Mouse (Mus musculus) intestine, embryonic 14.5 days (tissue): ENCODE results near the gene Neurog2. TPM values are rescaled to one million over a fixed set of nuclear protein-coding genes. Genes with fewer than 3 reads are reported as not detected.
A peak's percentile ranks its signal among the peaks of the same experiment; 100 is the strongest.

Source experiments
- ATAC-seq: fragments of 200-750 bp; cut with Nextera tagmentation; replicated peaks from 2 replicates; pipeline ENCODE4 v1.8.0; 2017; ENCODE audit warnings: low read depth, moderate number of reproducible peaks, moderate TSS enrichment, moderate library complexity; ENCODE audit not compliant: low FRiP score, low TSS enrichment
- DNase-seq: peaks from one replicate; pipeline ENCODE4 v3.0.0-alpha.2; 2018; ENCODE audit warnings: low spot score
- H3K27ac ChIP-seq: fragments of 300-500 bp; sonication (generic); 2 replicates; pipeline ENCODE4 v1.5.1; 2014; ENCODE audit warnings: low read depth, mild to moderate bottlenecking, control low read depth
- H3K27me3 ChIP-seq: fragments of 300-500 bp; sonication (generic); replicated peaks from 2 replicates; pipeline ENCODE4 v1.6.1; 2014; ENCODE audit warnings: low read length, control low read depth; ENCODE audit not compliant: control insufficient read depth, insufficient read depth
- H3K36me3 ChIP-seq: fragments of 300-500 bp; sonication (generic); 2 replicates; pipeline ENCODE4 v1.6.1; 2014; ENCODE audit warnings: low read length, control low read depth; ENCODE audit not compliant: control insufficient read depth, insufficient read depth
- H3K4me1 ChIP-seq: fragments of 300-500 bp; sonication (generic); replicated peaks from 2 replicates; pipeline ENCODE4 v1.6.1; 2014; ENCODE audit warnings: low read length, control low read depth, mixed read lengths; ENCODE audit not compliant: control insufficient read depth, insufficient read depth
- H3K4me2 ChIP-seq: fragments of 300-500 bp; sonication (generic); 2 replicates; pipeline ENCODE4 v1.6.1; 2014; ENCODE audit warnings: low read length
- H3K4me3 ChIP-seq: fragments of 300-500 bp; sonication (generic); 2 replicates; pipeline ENCODE4 v1.5.1; 2014; ENCODE audit warnings: low read depth, low read length, control low read depth, mixed read lengths
- H3K9ac ChIP-seq: fragments of 300-500 bp; sonication (generic); 2 replicates; pipeline ENCODE4 v1.6.1; 2014; ENCODE audit warnings: mild to moderate bottlenecking, low read length
- H3K9me3 ChIP-seq: fragments of 300-500 bp; sonication (generic); 2 replicates; pipeline ENCODE4 v1.6.1; 2016; ENCODE audit warnings: low read length, control low read depth; ENCODE audit not compliant: control insufficient read depth
- WGBS: fragments of 180-500 bp; shearing (Covaris S2); extraction: QIAGEN DNeasy Blood & Tissue Kit; methylation state at CpG from one replicate; pipeline ENCODE4 v1.1.7; 2014; 5-methylcytosine and 5-hydroxymethylcytosine counted together
- polyA plus RNA-seq: library from polyadenylated mRNA; unstranded; fragments of >200 nt; fragmentation: Nextera tagmentation; extraction: Ambion mirVana; gene quantifications from 2 replicates; pipeline ENCODE4 v1.2.1, GENCODE M21; 2014

Gene Neurog2
- polyA plus RNA-seq: not detected in 2 replicates

DNA sequence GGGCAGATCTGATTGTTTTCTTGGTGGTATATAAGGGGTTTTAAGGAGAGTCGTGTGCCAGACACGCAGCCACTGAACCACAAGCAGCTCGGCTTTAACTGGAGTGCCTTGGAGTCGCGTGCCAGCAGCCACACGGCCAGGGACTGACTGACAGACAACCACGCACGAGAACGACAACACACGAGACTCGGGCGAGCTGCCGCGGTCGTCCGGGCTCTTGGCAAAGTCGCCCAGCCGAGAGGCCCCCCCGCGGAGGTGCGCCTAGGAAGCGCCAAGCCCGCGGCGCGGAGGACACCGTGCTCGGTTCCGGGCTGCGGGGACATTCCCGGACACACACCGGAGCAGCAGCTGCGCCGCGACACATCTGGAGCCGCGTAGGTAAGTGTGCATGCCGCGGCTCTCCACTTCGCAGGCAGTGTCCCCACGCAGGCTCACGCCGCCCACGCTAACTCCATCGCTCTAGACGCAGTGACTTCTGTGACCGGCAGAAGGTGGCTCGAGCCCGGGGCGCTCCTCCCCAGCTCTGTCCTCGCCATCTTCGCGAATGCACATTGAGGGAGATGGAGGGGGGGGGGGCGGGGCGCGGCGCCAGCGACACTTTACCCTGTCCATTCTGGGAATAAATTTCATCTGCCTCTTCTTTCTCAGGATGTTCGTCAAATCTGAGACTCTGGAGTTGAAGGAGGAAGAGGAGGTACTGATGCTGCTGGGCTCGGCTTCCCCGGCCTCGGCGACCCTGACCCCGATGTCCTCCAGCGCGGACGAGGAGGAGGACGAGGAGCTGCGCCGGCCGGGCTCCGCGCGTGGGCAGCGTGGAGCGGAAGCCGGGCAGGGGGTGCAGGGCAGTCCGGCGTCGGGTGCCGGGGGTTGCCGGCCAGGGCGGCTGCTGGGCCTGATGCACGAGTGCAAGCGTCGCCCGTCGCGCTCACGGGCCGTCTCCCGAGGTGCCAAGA is at the start of gene Neurog2:
TSS of gene Neurog2 (plus strand) at position 56 of the 953 bp plus-strand sequence.
- Histone ChIP-seq H3K9me3 (no peaks in the 10 kb centered on the region), H3K4me1 (peaks cover 15% of the 10 kb centered on the region), H3K36me3 (no peaks in the 10 kb centered on the region), H3K9ac (no peak within 1 kb of the TSS), H3K27ac (no peak within 1 kb of the TSS), H3K27me3 (peaks cover 95% of the 10 kb centered on the region), H3K4me3 (peak within 1 kb of the TSS; percentile 23), H3K4me2 (peak within 1 kb of the TSS; percentile 51)
- under 1% methylated on average over 89 of the region's 92 CpGs for WGBS
- ATAC-seq: peak; percentile 25; the same call in 1 of the 2 replicates
- peak; percentile 74 for DNase-seq

DNA sequence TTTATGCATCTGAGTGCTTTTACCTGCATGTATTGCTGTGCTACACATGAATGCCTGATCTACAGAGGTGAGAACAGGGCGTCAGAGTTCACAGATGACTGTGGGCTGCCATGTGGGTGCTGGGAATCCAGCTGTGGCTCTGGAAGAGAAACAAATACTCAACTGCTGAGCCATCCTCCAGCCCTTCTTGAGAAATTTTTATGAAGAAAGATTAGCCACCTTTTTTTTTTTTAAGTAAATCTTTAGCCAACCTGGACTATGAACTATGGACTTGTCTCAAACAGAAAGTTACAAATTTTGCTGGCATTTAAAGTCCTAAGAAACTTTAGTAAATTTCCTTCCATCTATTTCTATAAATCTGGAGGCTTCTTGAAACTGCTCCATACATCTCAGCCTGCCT is 35.8 kb upstream of the Neurog2 start:
- Histone ChIP-seq H3K4me3 (no peak overlapping the region), H3K4me2 (no peak overlapping the region), H3K27ac (no peak overlapping the region), H3K27me3 (no peaks in the 10 kb centered on the region), H3K4me1 (no peaks in the 10 kb centered on the region), H3K9ac (no peak overlapping the region), H3K36me3 (peaks cover 41% of the 10 kb centered on the region), H3K9me3 (no peaks in the 10 kb centered on the region)
- DNase-seq (no peak), ATAC-seq (no peak)
- WGBS: 72% methylated on average over 1 of the region's 1 CpGs

DNA sequence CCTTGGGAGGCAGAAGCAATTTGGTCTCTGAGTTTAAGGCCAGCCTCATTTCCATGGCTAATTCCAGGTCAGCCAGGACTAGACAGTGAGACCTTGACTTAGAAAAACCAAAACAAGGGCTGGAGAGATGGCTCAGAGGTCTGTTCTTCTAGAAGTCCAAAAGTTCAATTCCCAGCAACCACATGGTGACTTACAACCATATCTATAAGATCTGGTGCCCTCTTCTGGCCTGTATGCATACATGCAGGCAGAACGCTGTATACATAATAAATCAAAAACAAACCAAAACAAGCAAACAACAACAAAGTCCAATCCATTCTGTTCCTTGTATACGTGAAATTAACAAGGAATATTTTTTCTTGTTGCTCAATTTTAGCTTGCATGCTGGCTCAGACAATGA is 24.8 kb upstream of the Neurog2 start:
- no peak overlapping the region for H3K4me3 ChIP-seq
- peaks cover 47% of the 10 kb centered on the region for H3K36me3 ChIP-seq

DNA sequence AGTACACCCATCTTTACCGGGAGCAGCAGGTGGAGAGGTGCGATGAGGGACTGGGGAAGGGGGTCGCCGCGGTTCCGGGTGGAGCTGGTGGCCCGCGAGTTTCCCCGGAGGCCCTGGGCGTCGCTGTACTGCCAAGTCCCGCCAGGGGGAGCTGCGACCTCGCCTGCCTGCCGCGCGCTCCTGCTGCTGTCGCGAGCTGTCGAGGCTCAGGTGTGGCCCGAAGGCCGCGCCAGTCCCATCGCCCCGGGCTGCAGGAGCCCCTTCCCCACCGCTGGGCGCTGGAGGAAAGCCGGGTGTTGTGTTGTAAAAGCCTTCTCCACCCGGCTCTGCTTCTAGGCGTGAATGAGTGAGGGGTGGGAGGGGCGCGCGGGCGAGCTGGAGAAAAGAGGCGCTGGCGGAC is 7.6 kb upstream of the Neurog2 start:
- DNase-seq (peak; percentile 94), ATAC-seq (peak; percentile 67)
- H3K9me3 ChIP-seq: no peaks in the 10 kb centered on the region
- peak overlapping the region; percentile 63 for H3K4me2 ChIP-seq
- no peak overlapping the region for H3K27ac ChIP-seq
- H3K36me3 ChIP-seq: no peaks in the 10 kb centered on the region
- H3K4me1 ChIP-seq: peaks cover 3% of the 10 kb centered on the region; the same call in 1 of the 2 replicates
- H3K27me3 ChIP-seq: peaks cover 63% of the 10 kb centered on the region
- H3K9ac ChIP-seq: no peak overlapping the region
- WGBS: under 1% methylated on average over 36 of the region's 36 CpGs
- H3K4me3 ChIP-seq: peak overlapping the region; percentile 33

More for the DNA sequence above, 24.8 kb upstream of the Neurog2 start:
- Histone ChIP-seq H3K9ac (no peak overlapping the region), H3K27me3 (no peaks in the 10 kb centered on the region), H3K4me2 (no peak overlapping the region), H3K9me3 (no peaks in the 10 kb centered on the region), H3K27ac (no peak overlapping the region), H3K4me1 (no peaks in the 10 kb centered on the region)
- WGBS: 87% methylated on average over 2 of the region's 2 CpGs
- ATAC-seq (no peak), DNase-seq (no peak)

DNA sequence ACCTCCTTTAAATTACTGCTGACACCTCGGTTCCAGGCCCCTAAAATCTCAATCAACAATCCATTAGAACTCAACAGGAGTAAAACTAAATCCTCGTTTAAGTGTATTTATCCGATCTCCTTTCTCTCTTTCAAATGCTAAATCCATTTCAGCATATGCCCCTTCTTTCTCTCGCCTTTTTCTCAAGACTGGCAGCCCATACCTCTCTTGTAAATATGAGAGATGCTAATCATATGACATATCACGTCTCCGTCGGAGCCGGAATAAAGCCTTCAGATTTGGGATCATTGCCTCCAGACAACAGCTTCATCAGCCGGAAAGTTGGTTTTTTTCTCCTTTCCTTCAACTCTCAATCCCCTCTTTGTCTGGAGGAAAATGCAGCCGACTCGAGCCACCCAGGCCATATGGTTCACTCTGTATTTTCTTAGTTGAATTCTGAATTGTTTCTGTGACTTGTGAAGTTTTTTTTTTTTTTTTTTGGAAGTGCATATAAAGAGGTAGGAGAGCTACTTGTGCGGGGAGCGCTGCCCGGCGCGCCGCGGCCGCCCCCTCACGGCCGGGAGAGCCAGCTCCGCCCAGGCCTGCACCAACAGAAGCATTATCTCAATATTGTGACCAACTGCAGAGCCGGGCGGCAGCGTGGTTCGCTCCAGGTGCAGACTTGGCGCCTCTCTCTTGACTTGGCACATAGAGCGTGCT is 7.1 kb upstream of the Neurog2 start:
- no peak overlapping the region for H3K9ac ChIP-seq
- H3K27ac ChIP-seq: no peak overlapping the region
- H3K4me1 ChIP-seq: peaks cover 3% of the 10 kb centered on the region; the same call in 1 of the 2 replicates
- H3K27me3 ChIP-seq: peaks cover 68% of the 10 kb centered on the region
- H3K9me3 ChIP-seq: no peaks in the 10 kb centered on the region
- ATAC-seq (no peak), DNase-seq (peak; percentile 72)
- H3K4me3 ChIP-seq: peak overlapping the region; percentile 33
- H3K36me3 ChIP-seq: no peaks in the 10 kb centered on the region
- 1% methylated on average over 28 of the region's 28 CpGs for WGBS
- H3K4me2 ChIP-seq: peak overlapping the region; percentile 63

DNA sequence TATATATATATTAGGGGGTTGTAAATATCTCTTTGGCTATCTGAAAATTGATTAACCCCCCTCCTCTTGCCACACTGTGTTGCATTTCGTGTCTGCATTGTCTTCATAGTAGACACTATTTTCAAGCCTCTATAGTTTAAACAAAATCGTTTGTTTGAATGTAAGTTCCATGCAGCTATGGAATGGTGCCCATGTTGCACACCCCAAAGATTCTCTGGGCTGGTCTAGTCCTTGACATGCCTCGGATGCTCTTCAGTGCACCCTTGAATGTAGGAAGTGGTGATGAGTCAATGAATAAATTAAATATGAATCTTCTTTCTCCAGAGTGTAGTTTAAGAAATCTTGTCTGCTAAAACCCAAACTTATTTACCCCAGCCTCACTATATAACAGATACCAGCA is 6.4 kb upstream of the Neurog2 start:
- H3K4me1 ChIP-seq: peaks cover 3% of the 10 kb centered on the region; the same call in 1 of the 2 replicates
- H3K9ac ChIP-seq: no peak overlapping the region
- 8% methylated on average over 3 of the region's 3 CpGs for WGBS
- H3K4me2 ChIP-seq: no peak overlapping the region
- ATAC-seq: no peak
- H3K27ac ChIP-seq: no peak overlapping the region
- H3K36me3 ChIP-seq: no peaks in the 10 kb centered on the region
- H3K9me3 ChIP-seq: no peaks in the 10 kb centered on the region
- H3K4me3 ChIP-seq: no peak overlapping the region
- DNase-seq: peak; percentile 53
- peaks cover 75% of the 10 kb centered on the region for H3K27me3 ChIP-seq

DNA sequence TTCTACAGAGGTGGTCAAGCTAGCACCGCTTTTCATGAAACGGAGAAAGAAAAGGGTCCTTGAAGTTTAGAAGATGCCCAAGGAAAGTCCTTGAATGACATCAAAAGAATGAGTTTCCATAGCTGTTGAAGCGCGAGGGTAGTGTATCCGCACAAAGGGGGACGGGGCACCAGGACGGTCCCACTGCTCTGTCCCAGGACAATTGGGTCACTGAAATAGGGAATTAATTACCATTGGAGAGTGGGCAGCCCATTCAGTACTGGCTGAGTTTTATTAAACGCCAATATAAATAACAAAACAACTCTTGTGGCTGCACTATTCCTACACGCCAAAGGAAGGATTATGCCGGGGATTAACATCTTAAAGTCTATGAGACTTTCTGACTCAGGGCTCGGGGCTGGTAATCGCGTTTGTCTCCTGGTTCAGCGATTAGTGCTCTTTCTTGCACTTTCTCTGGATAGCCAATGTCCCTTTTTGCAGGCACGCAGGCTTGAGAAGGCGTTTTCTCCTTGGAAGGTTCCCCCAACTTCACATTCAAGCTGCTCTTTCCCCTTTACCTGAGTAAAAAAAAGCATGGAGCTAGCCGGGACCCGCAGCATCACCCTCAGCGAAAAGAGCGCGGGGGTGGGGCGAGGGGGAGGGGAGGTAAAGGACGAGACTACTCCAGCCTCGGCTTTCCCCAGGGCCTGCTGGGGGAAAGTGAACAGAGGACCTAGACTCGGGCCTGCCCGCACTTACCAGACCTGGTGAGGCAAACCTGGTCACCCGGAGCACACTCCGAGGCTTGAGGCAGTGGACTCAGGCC is 5.6 kb upstream of the Neurog2 start:
- ATAC-seq (no peak), DNase-seq (peak; percentile 67)
- no peak overlapping the region for H3K9ac ChIP-seq
- H3K36me3 ChIP-seq: no peaks in the 10 kb centered on the region
- no peaks in the 10 kb centered on the region for H3K9me3 ChIP-seq
- H3K4me2 ChIP-seq: no peak overlapping the region
- no peak overlapping the region for H3K27ac ChIP-seq
- peaks cover 4% of the 10 kb centered on the region for H3K4me1 ChIP-seq
- WGBS: 1% methylated on average over 28 of the region's 28 CpGs
- H3K27me3 ChIP-seq: peaks cover 83% of the 10 kb centered on the region
- no peak overlapping the region for H3K4me3 ChIP-seq

DNA sequence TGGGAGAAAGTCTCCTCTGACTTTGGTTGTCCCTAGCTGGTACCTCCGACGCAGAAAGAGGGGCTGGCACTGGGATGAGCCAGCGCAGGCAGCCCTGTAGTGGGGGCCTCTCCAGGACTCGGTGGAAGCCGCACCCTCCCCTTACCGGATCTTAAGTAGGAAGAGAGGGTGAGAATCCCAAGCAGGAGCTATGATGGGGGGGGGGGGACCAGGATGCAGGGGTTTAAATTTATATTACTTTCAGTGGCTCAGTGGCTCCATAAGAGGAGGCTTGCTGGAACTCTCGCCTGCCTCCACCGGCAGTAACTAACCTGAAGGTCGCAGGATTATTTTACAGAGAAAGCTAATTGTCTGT is 5.0 kb upstream of the Neurog2 start:
- Histone ChIP-seq H3K4me3 (no peak overlapping the region), H3K4me2 (no peak overlapping the region), H3K9me3 (no peaks in the 10 kb centered on the region), H3K36me3 (no peaks in the 10 kb centered on the region), H3K4me1 (peaks cover 9% of the 10 kb centered on the region), H3K9ac (no peak overlapping the region), H3K27ac (no peak overlapping the region), H3K27me3 (peaks cover 89% of the 10 kb centered on the region)
- DNase-seq: no peak
- whole genome bisulfite sequencing: 0% methylated on average over 9 of the region's 9 CpGs
- ATAC-seq: no peak
